Mouse (Mus musculus) G1E (cell line): ENCODE results near the gene G430095P16Rik. TPM values are rescaled to one million over a fixed set of nuclear protein-coding genes. Genes with fewer than 3 reads are reported as not detected.

ENCODE experiments used
- ATAC-seq: 2 replicates; pipeline ENCODE4 v1.8.0; 2016; ENCODE audit warnings: mild to moderate bottlenecking; ENCODE audit not compliant: insufficient number of reproducible peaks, poor library complexity, low FRiP score, severe bottlenecking; ENCODE audit errors: extremely low read depth
- DNase-seq: peaks from one replicate; pipeline ENCODE4 v3.0.0; 2012; ENCODE audit warnings: low spot score
- H3K27me3 ChIP-seq: 2 replicates; pipeline ENCODE4 v1.6.1; 2012; ENCODE audit warnings: mild to moderate bottlenecking, low read length, inconsistent platforms; ENCODE audit not compliant: insufficient read depth
- H3K36me3 ChIP-seq: replicated peaks from 2 replicates; pipeline ENCODE3; 2012; ENCODE audit warnings: mild to moderate bottlenecking, inconsistent platforms
- H3K4me1 ChIP-seq: 2 replicates; pipeline ENCODE4 v1.6.1; 2012; ENCODE audit warnings: low read depth, low read length, inconsistent platforms, mixed read lengths; ENCODE audit not compliant: insufficient read depth
- H3K4me3 ChIP-seq: 2 replicates; pipeline ENCODE4 v1.5.1; 2012; ENCODE audit warnings: low read depth, mild to moderate bottlenecking, inconsistent platforms, low read length, moderate library complexity, mixed read lengths
- H3K9me3 ChIP-seq: replicated peaks from 2 replicates; pipeline ENCODE4 v1.6.1; 2012; ENCODE audit warnings: inconsistent platforms
- CTCF ChIP-seq: IDR thresholded peaks from 2 replicates; pipeline ENCODE4 v1.5.1; 2012; ENCODE audit warnings: low read depth, low read length, inconsistent platforms, mixed read lengths
- GATA1 ChIP-seq: IDR thresholded peaks from 2 replicates; pipeline ENCODE4 v1.6.1; 2012; ENCODE audit warnings: borderline replicate concordance, low read length, inconsistent platforms, mixed read lengths
- GATA2 ChIP-seq: IDR thresholded peaks from 2 replicates; pipeline ENCODE4 v1.6.1; 2012; ENCODE audit warnings: low read depth, low read length, inconsistent platforms, borderline replicate concordance
- POLR2AphosphoS5 ChIP-seq: IDR thresholded peaks from 2 replicates; pipeline ENCODE4 v1.6.1; 2012; ENCODE audit warnings: low read depth, low read length, inconsistent platforms; ENCODE audit not compliant: insufficient replicate concordance
- TAL1 ChIP-seq: conservative IDR thresholded peaks from 2 replicates; pipeline ENCODE4 v1.6.1; 2012; ENCODE audit warnings: low read depth, low read length, inconsistent platforms, mixed read lengths
- polyA plus RNA-seq: library from polyadenylated mRNA; stranded (reverse); fragments of >175 nt; gene quantifications from 2 replicates; pipeline ENCODE4 v1.2.3, GENCODE M21; 2012
- total RNA-seq, 2 experiments: library from RNA; stranded (forward) in 1 of 2; stranded (reverse) in 1 of 2; fragments of 200-1000 nt in 1 of 2; fragments of >200 nt in 1 of 2; fragmentation: Nextera tagmentation in 1 of 2; gene quantifications; 2 replicates each; pipeline ENCODE4 v1.2.3; 2014 to 2017

Gene G430095P16Rik
- total and polyA plus RNA-seq, 3 experiments, result 11.3 to 39.9 (median 35.2) TPM

DNA sequence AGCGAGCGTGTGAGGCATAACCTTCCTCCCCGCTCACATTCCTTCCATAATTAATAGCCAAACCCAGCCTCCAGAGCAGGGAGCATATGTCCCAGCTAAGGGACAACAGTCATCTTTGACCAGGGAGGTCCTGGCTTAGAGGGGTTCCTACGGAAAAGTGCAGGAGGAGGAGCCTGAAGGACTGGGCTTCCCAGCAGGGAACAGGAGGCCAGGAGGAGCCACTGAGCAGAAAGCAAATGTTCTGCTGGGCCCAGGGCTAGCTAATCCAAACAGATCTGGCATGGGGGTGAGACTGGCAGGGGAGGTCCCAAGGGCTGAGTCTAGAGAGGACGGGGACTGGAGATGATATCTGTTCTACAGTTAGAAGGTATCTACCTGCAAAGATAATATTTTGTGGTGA lies 34.7 kb downstream of the G430095P16Rik start:
- peaks cover 58% of the 10 kb centered on the region for H3K36me3 ChIP-seq
- H3K4me1 ChIP-seq, result peaks cover 17% of the 10 kb centered on the region
- no peak overlapping the region for H3K4me3 ChIP-seq
- no peak for TF ChIP-seq POLR2AphosphoS5
- peaks cover 17% of the 10 kb centered on the region for H3K27me3 ChIP-seq
- ATAC-seq (no peak), DNase-seq (no peak)
- H3K9me3 ChIP-seq, result no peaks in the 10 kb centered on the region

DNA sequence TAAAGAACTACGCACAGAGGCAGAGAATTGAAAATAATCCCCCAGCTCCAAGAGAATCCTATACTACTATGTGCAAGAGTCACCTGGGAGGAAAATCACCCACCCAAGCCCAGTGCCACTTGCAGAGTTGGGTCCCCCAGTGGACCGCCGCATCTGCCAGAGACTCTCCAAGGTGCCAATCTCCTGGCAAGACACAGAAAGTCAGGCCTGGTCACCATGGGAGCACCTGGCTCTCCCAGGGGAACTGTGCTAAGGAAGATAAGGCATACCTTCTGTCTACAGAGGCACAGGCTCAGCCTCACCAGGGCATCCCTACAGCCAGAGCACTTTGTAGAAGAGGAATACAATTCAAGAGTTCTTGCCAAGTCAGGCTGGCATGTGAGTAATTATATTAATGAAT lies 35.5 kb downstream of the G430095P16Rik start:
- Histone ChIP-seq H3K36me3 (peaks cover 57% of the 10 kb centered on the region), H3K4me1 (peaks cover 9% of the 10 kb centered on the region), H3K27me3 (peaks cover 10% of the 10 kb centered on the region), H3K4me3 (no peak overlapping the region), H3K9me3 (no peaks in the 10 kb centered on the region)
- no peak for ATAC-seq
- no peak for DNase-seq
- no peak for TF ChIP-seq TAL1
- TF ChIP-seq GATA1, result no peak
- no peak for TF ChIP-seq POLR2AphosphoS5

DNA sequence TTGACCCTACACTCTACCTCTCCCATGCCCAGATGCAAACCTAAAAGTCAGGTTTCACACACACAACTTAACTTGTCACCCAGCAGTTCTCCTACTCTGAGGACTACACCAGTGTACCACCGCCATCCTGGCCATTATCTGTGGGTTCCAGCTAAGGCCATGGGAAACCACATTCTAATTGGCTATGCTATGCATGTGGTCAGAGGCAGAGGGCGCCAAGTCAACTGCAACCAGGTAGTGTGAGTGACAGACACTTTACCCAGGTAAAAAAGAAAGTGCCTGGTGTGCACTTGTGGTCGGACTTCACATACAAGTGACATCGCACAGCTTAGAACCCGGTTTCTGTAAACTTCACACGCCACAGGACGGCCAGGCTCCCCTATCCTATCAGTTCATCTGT lies 36.3 kb downstream of the G430095P16Rik start:
- no peaks in the 10 kb centered on the region for H3K9me3 ChIP-seq
- ATAC-seq (no peak), DNase-seq (no peak)
- TF ChIP-seq GATA1 (no peak), TAL1 (no peak), GATA2 (no peak), POLR2AphosphoS5 (no peak), CTCF (no peak)
- H3K27me3 ChIP-seq, result peaks cover 5% of the 10 kb centered on the region
- no peak overlapping the region for H3K4me3 ChIP-seq
- H3K4me1 ChIP-seq, result peaks cover 9% of the 10 kb centered on the region
- H3K36me3 ChIP-seq, result peaks cover 55% of the 10 kb centered on the region

GRCm38 (mm10) chr8:84759718-84760117 lies 36.9 kb downstream of the G430095P16Rik start:
- Histone ChIP-seq H3K4me3 (no peak overlapping the region), H3K4me1 (peaks cover 9% of the 10 kb centered on the region), H3K36me3 (peaks cover 61% of the 10 kb centered on the region), H3K9me3 (no peaks in the 10 kb centered on the region), H3K27me3 (peaks cover 6% of the 10 kb centered on the region)
- ATAC-seq (no peak), DNase-seq (no peak)
- TF ChIP-seq TAL1 (no peak), CTCF (no peak), POLR2AphosphoS5 (no peak)

- Histone ChIP-seq H3K4me1 (peaks cover 9% of the 10 kb centered on the region), H3K27me3 (peaks cover 6% of the 10 kb centered on the region), H3K9me3 (no peaks in the 10 kb centered on the region), H3K36me3 (peaks cover 61% of the 10 kb centered on the region), H3K4me3 (no peak overlapping the region)
- no peak for DNase-seq
- no peak for ATAC-seq
- no peak for TF ChIP-seq GATA1
- TF ChIP-seq GATA2, result no peak
- TF ChIP-seq CTCF, result no peak
- TF ChIP-seq POLR2AphosphoS5, result no peak
- TF ChIP-seq TAL1, result no peak
Observed at GRCm38 (mm10) chr8:84760405-84760805, 37.6 kb downstream of the G430095P16Rik start.

GRCm38 (mm10) chr8:84760901-84761300 lies 38.1 kb downstream of the G430095P16Rik start:
- peaks cover 6% of the 10 kb centered on the region; the same call in 1 of the 2 replicates for H3K27me3 ChIP-seq
- no peaks in the 10 kb centered on the region for H3K9me3 ChIP-seq
- no peak for TF ChIP-seq GATA2
- no peak for TF ChIP-seq TAL1
- TF ChIP-seq CTCF, result no peak
- TF ChIP-seq POLR2AphosphoS5, result no peak
- TF ChIP-seq GATA1, result no peak
- ATAC-seq (no peak), DNase-seq (no peak)
- H3K4me1 ChIP-seq, result peaks cover 9% of the 10 kb centered on the region
- H3K4me3 ChIP-seq, result no peak overlapping the region
- H3K36me3 ChIP-seq, result peaks cover 60% of the 10 kb centered on the region

DNA sequence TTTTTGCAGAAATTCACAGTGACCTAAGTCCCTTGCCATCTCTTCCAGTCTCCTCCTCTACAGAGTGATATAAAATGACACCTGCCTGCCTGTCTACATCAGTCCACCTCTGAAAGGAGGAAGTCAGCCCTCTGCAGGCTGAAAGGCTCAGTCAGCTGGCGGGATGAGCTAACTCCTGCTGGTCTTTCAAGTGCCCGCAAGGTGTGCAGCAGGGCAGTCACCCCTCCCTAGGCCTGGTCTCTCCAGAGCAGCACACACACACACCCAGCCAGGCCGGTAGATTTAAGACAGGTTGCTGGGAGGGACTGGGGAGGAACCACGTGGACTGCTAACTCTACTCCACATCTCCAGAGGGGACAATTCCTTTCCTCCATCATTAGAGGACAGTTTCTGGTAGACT lies 41.3 kb downstream of the G430095P16Rik start:
- peaks cover 19% of the 10 kb centered on the region; the same call in 1 of the 2 replicates for H3K27me3 ChIP-seq
- ATAC-seq, result no peak

More for the DNA sequence above, 41.3 kb downstream of the G430095P16Rik start:
- no peak for DNase-seq
- H3K4me1 ChIP-seq, result peaks cover 5% of the 10 kb centered on the region
- no peak overlapping the region for H3K4me3 ChIP-seq
- H3K36me3 ChIP-seq, result peaks cover 68% of the 10 kb centered on the region
- no peaks in the 10 kb centered on the region for H3K9me3 ChIP-seq
- TF ChIP-seq TAL1, result no peak
- TF ChIP-seq CTCF, result no peak
- no peak for TF ChIP-seq GATA1
- no peak for TF ChIP-seq POLR2AphosphoS5
- TF ChIP-seq GATA2, result no peak
